Mouse (Mus musculus): ENCODE measurements around the gene Cdkl2. TPM values are rescaled to one million over a fixed set of nuclear protein-coding genes. Genes with fewer than 3 reads are reported as not detected.

Gene Cdkl2
- 5.5 TPM for polyA plus RNA-seq (2014; fragmentation: Illumina TruSeq; extraction: RNeasy Lipid Tissue Mini Kit (QIAGEN cat#74804); ENCODE audit: low read depth, low replicate concordance)

DNA sequence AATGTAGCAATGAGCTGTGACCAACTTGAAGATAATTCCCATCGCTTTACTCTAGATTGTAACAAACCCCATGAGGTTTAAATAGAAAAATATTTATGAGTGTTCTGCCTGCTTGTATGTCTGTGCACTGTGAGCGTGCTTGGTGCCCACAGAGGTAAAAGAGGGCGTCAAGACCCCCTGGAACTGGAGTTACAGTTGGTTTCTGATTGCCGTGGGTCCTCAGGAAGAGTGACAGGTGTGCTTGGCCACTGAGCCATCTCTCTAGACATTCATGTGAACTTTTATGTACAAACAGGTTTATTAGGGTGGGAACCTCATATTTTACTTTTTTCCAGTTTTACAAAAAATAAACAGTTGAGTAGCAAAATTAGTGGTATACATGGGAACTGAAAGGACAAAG lies at the start of gene Cdkl2:
TSS of gene Cdkl2 (minus strand) at position 101 of the 400 bp plus-strand sequence.

DNA sequence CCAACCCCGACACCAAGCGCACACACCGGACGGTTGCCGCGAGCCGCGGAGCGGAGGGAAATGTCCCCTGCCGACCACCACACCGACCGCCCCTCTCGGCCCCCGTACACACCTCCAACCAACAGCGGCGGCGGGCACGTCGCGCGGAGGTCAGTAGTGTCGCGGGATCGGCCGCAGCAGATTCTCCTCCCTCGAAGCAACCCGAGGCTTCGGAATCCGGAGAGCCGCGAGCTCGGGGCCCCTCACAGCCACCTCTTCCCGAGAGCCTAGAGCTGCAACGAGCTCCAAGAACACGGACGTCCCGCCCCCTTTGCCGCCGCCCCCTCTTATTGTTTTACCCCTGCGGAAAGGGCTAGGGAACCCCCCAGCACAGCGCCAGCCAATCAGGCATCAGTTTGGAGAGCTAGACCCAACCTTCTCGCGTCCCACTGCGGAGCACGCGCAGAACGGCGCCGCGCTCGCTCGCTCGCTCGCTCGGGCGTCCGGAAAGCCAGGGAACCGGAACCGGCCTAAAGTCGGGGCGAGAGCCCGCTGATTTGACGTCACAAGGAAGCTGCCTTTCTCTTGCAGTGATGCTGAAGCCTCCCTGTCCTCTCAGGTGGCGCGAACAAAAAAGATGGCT lies 39.8 kb upstream of the Cdkl2 start, which contains the start of gene G3bp2:
TSS of gene G3bp2 (minus strand) at position 303 of the 622 bp plus-strand sequence.

DNA sequence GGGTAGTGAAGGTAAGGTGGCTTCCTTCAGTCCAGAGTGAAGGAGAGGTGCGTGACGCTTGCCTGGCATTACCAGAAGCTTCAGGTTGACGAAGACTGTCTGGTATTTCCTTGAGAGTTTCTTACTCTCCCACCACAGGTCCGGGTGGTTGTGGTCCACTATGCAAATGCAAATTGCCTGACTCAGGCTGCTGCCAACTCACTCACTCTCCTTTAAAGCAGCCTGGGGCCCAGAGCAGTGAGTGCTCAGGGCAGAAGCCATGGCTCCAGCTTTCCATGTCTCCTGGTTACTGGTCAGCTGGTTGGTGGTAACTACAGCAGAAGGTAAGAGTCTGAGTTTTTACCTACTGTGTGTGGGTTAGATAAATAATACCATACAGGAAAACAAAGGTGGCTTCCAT lies 56.4 kb downstream of the Cdkl2 start, which contains the start of gene Odaph:
TSS of gene Odaph (plus strand) at position 240 of the 400 bp plus-strand sequence.

DNA sequence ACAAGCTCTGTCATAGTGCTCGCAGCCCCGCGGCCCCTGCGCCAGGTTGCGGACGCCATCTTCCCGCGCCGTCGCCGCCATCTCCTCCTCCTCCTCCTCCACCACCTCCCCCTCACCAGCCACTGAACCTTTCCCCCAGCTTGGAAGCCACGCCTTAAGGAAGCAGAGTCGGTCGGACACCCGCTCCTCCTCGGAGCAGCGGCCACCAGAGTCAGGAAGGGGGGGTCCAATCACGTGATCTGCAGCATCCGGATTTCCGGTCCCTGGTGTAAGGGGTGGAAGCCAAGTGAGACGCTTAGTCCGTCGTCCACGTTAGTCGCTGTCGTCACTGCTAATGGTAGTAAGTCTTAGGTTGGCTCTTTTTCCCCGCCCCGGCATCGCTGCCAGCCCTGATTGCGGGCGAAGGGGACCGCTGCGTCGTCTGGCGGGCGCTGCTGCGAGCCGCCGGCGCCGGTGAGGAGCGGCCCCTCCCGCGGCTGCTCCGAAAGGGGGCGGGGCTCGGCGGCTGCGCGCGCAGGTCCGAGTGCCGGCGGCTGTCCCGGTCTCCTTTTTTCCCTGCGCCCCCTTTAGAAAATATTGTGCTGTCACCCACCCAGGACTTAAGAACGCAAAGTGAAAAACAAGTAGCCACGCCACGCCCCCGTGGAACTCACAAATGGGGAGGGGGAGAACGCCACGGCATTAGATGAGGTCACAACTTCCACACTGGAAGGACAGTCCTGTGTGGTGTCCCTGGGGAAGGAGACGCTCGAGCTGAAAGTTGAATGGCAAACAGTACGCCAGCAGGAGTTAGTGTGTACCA lies 80.8 kb downstream of the Cdkl2 start, which contains the start of gene Rchy1:
TSS of gene Rchy1 (minus strand) at position 430 of the 802 bp plus-strand sequence.

Other genes with a start within 250 kb of the Cdkl2 start
- 39.9 TPM for gene Rchy1, start 80.8 kb downstream of the Cdkl2 start, polyA plus RNA-seq (2014; fragmentation: Illumina TruSeq; extraction: RNeasy Lipid Tissue Mini Kit (QIAGEN cat#74804); ENCODE audit: low read depth, low replicate concordance)
- not detected for gene Odaph, start 56.4 kb downstream of the Cdkl2 start, polyA plus RNA-seq (2014; fragmentation: Illumina TruSeq; extraction: RNeasy Lipid Tissue Mini Kit (QIAGEN cat#74804); ENCODE audit: low read depth, low replicate concordance)
- gene G3bp2, start 39.8 kb upstream of the Cdkl2 start, polyA plus RNA-seq (2014; fragmentation: Illumina TruSeq; extraction: RNeasy Lipid Tissue Mini Kit (QIAGEN cat#74804); ENCODE audit: low read depth, low replicate concordance): 44.4 TPM
- gene Uso1, start 94.1 kb upstream of the Cdkl2 start, polyA plus RNA-seq (2014; fragmentation: Illumina TruSeq; extraction: RNeasy Lipid Tissue Mini Kit (QIAGEN cat#74804); ENCODE audit: low read depth, low replicate concordance): 41.5 TPM
- not detected for gene U90926, start 171.5 kb upstream of the Cdkl2 start, polyA plus RNA-seq (2014; fragmentation: Illumina TruSeq; extraction: RNeasy Lipid Tissue Mini Kit (QIAGEN cat#74804); ENCODE audit: low read depth, low replicate concordance)
- not detected for gene Ppef2, start 212.4 kb upstream of the Cdkl2 start, polyA plus RNA-seq (2014; fragmentation: Illumina TruSeq; extraction: RNeasy Lipid Tissue Mini Kit (QIAGEN cat#74804); ENCODE audit: low read depth, low replicate concordance)
- gene Naaa, start 234.3 kb upstream of the Cdkl2 start, polyA plus RNA-seq (2014; fragmentation: Illumina TruSeq; extraction: RNeasy Lipid Tissue Mini Kit (QIAGEN cat#74804); ENCODE audit: low read depth, low replicate concordance): 18.8 TPM